Mouse (Mus musculus): ENCODE results near the gene Gm9817.

Gm9817 gene

DNA sequence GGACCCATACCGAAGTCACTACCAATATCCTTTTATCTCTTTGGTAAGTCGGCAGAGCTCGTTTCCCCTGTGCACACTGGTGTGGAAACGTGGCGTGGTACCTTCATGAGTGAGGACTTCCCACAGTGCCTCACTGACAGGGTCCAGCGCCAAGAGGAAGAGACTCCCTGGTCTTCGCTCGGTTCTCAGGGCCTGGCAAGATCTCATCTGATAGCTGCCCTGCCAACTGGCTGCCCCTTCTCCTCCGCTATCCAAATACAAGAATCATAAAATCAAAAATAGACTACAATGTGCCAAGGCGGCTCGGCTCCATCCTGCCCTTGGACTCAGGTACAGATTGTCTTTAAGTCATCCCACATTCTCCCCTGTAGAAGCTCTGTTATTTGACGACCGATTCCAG, 11.4 kb downstream of the Gm9817 start:
- peak; percentile 6 for DNase-seq (ENCODE audit: low spot score)

DNA sequence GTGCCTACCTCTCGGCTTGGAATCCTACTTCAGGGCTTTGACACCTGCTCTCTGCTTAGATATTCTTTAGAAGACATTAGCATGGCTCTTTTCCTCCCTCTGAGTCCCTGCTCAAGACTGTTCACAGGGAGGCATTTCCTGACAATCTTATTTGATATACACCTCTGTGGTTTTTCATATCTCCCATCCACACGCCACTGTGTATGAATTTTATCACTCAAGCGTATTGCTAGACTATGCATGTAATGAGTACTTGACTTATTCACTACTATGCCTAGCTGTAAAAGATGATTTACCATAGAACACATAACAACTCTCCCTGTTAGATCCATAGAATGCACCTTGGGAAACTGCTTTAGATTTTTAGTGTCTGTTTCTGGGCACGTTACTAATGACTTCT, 14.3 kb downstream of the Gm9817 start:
- no peak for DNase-seq (ENCODE audit: low spot score)

DNA sequence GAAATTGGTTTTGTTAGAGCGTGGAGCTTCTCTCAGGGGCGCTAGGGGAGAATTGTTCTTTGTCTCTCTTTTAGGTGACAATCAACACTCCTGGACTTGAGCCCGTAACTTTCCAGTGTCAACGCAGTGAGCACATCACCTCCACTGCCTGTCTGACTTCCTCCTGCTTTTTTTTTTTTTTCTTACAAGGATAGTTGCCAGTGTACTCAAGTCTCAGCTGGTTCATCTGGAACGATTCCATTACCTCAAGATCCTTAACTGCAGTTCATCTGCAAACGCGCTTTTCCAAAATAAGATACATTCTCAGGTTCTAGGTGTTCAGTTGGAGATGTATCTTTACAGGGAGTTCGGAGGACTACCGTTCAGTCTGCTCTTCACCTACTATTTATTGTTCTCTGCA, 16.5 kb downstream of the Gm9817 start:
- no peak for DNase-seq (ENCODE audit: low spot score)

DNA sequence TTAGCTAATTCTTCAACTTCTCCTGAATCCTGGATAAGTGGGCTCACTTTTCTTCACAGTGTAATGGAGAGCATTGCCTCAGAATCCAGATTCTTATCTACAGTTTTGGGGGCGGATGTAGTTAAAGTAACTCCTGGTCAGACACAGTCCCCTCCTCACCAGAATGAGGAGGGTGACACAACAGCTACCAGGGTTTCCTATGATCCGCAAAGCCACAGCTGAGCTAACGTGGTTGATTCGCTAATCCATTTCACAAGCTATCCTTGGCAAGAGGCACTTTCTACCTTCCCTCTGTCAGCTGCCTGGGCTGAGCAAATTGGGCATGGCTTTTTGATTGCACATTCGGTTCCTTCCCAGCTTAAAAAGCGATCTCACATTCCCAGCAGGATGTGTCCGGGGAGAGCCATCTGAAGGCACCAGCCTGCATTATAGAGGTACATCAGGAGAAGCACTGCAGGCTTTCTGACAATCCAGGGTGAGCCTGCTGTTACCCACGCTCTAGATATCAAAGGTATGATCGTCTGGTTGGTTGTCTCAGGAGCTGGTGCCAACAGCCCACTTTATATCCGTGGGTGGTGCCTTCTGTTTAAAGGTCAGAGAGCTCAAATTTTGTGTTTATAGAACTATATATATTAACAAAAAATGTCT, 21.2 kb downstream of the Gm9817 start:
- DNase-seq (ENCODE audit: low spot score), result no peak

DNA sequence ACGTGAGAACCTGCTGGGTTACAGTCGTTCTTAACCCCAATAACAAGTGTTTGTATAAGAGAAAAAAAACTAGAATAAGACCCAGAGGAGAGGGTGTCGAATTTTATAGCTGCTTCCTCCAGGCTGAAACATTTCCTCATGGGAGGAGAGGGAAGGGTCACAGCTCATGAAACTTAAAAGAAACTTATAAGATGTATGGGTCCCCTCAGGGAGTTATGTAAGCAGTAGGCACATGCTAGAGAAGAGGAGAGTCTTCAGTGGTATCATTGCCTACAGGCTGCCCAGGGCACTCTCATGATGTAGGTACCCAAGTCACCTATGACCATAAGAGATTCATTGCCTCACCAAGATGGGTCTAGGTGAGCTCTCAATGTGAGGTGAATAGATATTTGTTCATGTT, 28.0 kb downstream of the Gm9817 start:
- DNase-seq (ENCODE audit: low spot score), result no peak

GRCm38 (mm10) chr13:45108851-45109390, 30.4 kb downstream of the Gm9817 start:
- no peak for DNase-seq (ENCODE audit: low spot score)

DNA sequence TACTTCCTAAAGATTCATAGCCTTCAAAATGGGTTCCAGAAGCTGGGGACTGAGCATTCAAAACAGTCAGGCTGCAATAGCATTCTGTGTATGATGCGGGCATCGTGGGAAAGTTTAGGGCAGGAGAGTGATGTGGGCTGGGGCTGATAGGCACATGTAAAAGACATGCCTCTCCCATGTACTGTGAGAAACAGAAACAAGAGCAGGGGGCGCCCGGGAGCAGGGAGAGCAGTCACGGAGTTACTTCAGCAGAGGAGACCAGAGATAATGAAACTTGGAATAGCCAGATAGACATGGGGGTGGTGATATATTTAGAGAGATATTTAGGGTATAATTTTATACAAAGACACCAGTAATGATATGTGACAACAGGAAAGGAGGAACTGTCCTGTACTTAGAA, 39.9 kb downstream of the Gm9817 start:
- DNase-seq (ENCODE audit: low spot score), result no peak

DNA sequence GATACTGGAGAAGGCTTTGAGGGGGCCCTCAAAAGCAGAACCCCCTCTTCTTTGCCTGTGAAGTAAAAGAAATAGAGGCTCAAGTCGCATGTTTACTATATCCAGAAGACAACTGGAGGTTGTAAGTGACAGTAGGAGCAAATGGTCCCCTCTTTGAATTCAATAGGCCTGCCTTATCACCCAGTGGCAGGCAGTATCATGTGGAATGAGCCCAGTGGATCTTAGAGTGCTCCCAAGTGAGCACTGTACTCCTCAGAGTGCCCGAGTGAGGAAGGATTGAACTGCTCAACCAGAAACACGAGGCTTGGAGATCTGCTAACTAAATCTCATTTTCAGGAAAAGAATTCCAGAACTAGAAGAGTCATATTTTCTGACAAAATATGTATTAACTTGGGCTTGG, 40.3 kb downstream of the Gm9817 start:
- DNase-seq (ENCODE audit: low spot score), result no peak
